Mouse (Mus musculus) liver, embryonic 12.5 days (tissue): ENCODE results near the gene Thoc6. TPM values are rescaled to one million over a fixed set of nuclear protein-coding genes. Genes with fewer than 3 reads are reported as not detected.

ENCODE experiments used
- ATAC-seq: fragments of 200-750 bp; cut with Nextera tagmentation; 2 replicates; pipeline ENCODE4 v1.8.0; 2017; ENCODE audit warnings: moderate number of reproducible peaks, mild to moderate bottlenecking, moderate library complexity
- H3K27ac ChIP-seq: fragments of 300-500 bp; sonication (generic); 2 replicates; pipeline ENCODE4 v1.5.1; 2016; ENCODE audit warnings: mild to moderate bottlenecking
- H3K27me3 ChIP-seq: fragments of 300-500 bp; sonication (generic); replicated peaks from 2 replicates; pipeline ENCODE4 v1.6.1; 2016; ENCODE audit warnings: mild to moderate bottlenecking, moderate library complexity
- H3K36me3 ChIP-seq: fragments of 300-500 bp; sonication (generic); 2 replicates; pipeline ENCODE4 v1.6.1; 2016; ENCODE audit warnings: mild to moderate bottlenecking, moderate library complexity
- H3K4me1 ChIP-seq: fragments of 300-500 bp; sonication (generic); 2 replicates; pipeline ENCODE4 v1.6.1; 2016
- H3K4me2 ChIP-seq: fragments of 300-500 bp; sonication (generic); 2 replicates; pipeline ENCODE4 v1.6.1; 2016; ENCODE audit warnings: mild to moderate bottlenecking, moderate library complexity
- H3K4me3 ChIP-seq: fragments of 300-500 bp; sonication (generic); 2 replicates; pipeline ENCODE4 v1.5.1; 2016; ENCODE audit warnings: mild to moderate bottlenecking, moderate library complexity
- H3K9ac ChIP-seq: fragments of 300-500 bp; sonication (generic); 2 replicates; pipeline ENCODE4 v1.6.1; 2016; ENCODE audit warnings: mild to moderate bottlenecking, moderate library complexity
- H3K9me3 ChIP-seq: fragments of 300-500 bp; sonication (generic); replicated peaks from 2 replicates; pipeline ENCODE4 v1.6.1; 2016; ENCODE audit warnings: mild to moderate bottlenecking, moderate library complexity
- WGBS: fragments of 180-500 bp; shearing (Covaris S2); methylation state at CpG from one replicate; pipeline ENCODE4 v1.1.7; 2016; ENCODE audit not compliant: insufficient replicate concordance; 5-methylcytosine and 5-hydroxymethylcytosine counted together
- polyA plus RNA-seq: library from polyadenylated mRNA; unstranded; fragments of >200 nt; fragmentation: Nextera tagmentation; extraction: Ambion mirVana; gene quantifications from 2 replicates; pipeline ENCODE4 v1.2.1, GENCODE M21; 2016

Gene Thoc6
- polyA plus RNA-seq, 1 experiment from 2014 or later = 36.1 TPM

DNA sequence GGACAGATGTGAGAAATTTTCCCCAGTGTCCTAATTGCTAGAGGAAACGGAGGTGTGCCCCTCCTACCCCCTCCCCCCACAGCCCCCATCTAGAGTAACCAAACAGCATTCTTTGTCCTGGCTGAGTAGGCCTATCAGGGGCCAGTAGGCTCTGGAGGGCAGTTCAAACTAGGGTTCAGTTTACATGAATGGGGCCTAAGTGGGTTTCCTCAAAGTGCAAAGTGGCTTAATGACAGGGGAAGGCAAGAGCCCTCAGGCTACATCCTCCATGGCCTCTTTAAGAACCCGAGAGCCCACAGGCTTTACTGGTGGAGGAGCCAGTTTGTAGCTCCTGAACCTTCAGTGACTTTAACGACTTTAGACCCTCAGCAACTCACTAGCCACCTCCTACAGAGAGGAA, 22.1 kb upstream of the Thoc6 start:
- no peak overlapping the region for H3K9ac ChIP-seq
- no peak for ATAC-seq
- WGBS = 14% methylated on average over 3 of the region's 3 CpGs

GRCm38 (mm10) chr17:23694491-23694890, 20.8 kb upstream of the Thoc6 start:
- 50% methylated on average over 1 of the region's 1 CpGs for WGBS
- peaks cover 66% of the 10 kb centered on the region for H3K27me3 ChIP-seq
- H3K9ac ChIP-seq = no peak overlapping the region
- H3K9me3 ChIP-seq = no peaks in the 10 kb centered on the region
- no peak overlapping the region for H3K4me2 ChIP-seq
- no peak overlapping the region for H3K4me3 ChIP-seq
- no peaks in the 10 kb centered on the region for H3K36me3 ChIP-seq
- H3K4me1 ChIP-seq = peaks cover 4% of the 10 kb centered on the region; the same call in 1 of the 2 replicates
- no peak overlapping the region for H3K27ac ChIP-seq
- no peak for ATAC-seq

More for the DNA sequence above, 22.1 kb upstream of the Thoc6 start:
- Histone ChIP-seq H3K4me1 (peaks cover 12% of the 10 kb centered on the region; the same call in 1 of the 2 replicates), H3K4me3 (no peak overlapping the region), H3K9me3 (no peaks in the 10 kb centered on the region), H3K4me2 (no peak overlapping the region), H3K27me3 (peaks cover 80% of the 10 kb centered on the region), H3K36me3 (no peaks in the 10 kb centered on the region), H3K27ac (no peak overlapping the region)

- Histone ChIP-seq H3K36me3 (no peaks in the 10 kb centered on the region), H3K9ac (no peak within 1 kb of the TSS), H3K9me3 (no peaks in the 10 kb centered on the region), H3K4me3 (no peak within 1 kb of the TSS), H3K4me1 (peaks cover 5% of the 10 kb centered on the region; the same call in 1 of the 2 replicates), H3K4me2 (no peak within 1 kb of the TSS), H3K27me3 (peaks cover 67% of the 10 kb centered on the region), H3K27ac (no peak within 1 kb of the TSS)
- no peak for ATAC-seq
- 23% methylated on average over 15 of the region's 15 CpGs for WGBS
Observed at GRCm38 (mm10) chr17:23683856-23684672, 10.4 kb upstream of the Thoc6 start, which contains the start of gene Cldn9. Gene Cldn9, minus strand, starts transcription at chr17:23684026.

DNA sequence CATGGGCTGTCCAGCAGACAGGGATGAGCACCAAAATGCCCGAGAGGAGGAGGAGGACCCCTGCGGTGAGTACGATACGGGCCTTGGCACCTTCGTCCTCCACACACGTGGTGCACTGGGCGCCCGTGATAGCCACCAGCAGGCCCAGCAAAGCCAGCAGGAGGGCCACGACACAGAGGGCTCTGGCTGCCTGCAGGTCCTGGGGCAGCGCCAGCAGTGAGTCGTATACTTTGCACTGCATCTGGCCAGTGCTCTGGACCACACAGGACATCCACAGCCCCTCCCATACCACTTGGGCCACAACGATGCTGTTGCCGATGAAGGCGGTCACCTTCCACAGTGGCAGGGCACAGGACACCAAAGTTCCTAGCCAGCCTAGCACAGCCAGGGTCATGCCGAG, 9.5 kb upstream of the Thoc6 start:
- ATAC-seq = no peak
- Histone ChIP-seq H3K4me1 (peaks cover 5% of the 10 kb centered on the region; the same call in 1 of the 2 replicates), H3K27ac (no peak overlapping the region), H3K9ac (no peak overlapping the region), H3K4me2 (no peak overlapping the region), H3K9me3 (no peaks in the 10 kb centered on the region), H3K4me3 (no peak overlapping the region), H3K27me3 (peaks cover 76% of the 10 kb centered on the region), H3K36me3 (no peaks in the 10 kb centered on the region)
- WGBS = 20% methylated on average over 15 of the region's 15 CpGs

- Histone ChIP-seq H3K4me3 (no peak overlapping the region), H3K9ac (no peak overlapping the region), H3K27ac (no peak overlapping the region), H3K27me3 (peaks cover 83% of the 10 kb centered on the region), H3K4me2 (no peak overlapping the region), H3K9me3 (no peaks in the 10 kb centered on the region), H3K4me1 (peaks cover 8% of the 10 kb centered on the region), H3K36me3 (no peaks in the 10 kb centered on the region)
- no peak for ATAC-seq
- WGBS = 57% methylated on average over 3 of the region's 3 CpGs
Observed at GRCm38 (mm10) chr17:23682530-23682929, 8.8 kb upstream of the Thoc6 start.

- H3K4me3 ChIP-seq = no peak overlapping the region
- no peak overlapping the region for H3K9ac ChIP-seq
- no peak overlapping the region for H3K27ac ChIP-seq
- H3K9me3 ChIP-seq = no peaks in the 10 kb centered on the region
- no peak for ATAC-seq
- H3K4me1 ChIP-seq = peaks cover 12% of the 10 kb centered on the region
- H3K4me2 ChIP-seq = no peak overlapping the region
- WGBS = 46% methylated on average over 4 of the region's 4 CpGs
- H3K27me3 ChIP-seq = peaks cover 87% of the 10 kb centered on the region
- no peaks in the 10 kb centered on the region for H3K36me3 ChIP-seq
Observed at GRCm38 (mm10) chr17:23682092-23682491, 8.4 kb upstream of the Thoc6 start.

DNA sequence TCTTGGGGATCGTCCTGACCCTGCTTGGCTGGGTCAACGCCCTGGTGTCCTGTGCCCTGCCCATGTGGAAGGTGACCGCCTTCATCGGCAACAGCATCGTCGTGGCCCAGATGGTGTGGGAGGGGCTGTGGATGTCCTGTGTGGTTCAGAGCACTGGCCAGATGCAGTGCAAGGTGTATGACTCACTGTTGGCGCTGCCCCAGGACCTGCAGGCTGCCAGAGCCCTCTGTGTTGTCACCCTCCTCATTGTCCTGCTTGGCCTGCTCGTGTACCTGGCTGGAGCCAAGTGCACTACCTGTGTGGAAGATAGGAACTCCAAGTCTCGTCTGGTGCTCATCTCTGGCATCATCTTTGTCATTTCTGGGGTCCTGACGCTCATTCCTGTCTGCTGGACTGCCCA, 7.4 kb upstream of the Thoc6 start:
- Histone ChIP-seq H3K4me3 (no peak overlapping the region), H3K4me2 (no peak overlapping the region), H3K4me1 (peaks cover 22% of the 10 kb centered on the region), H3K36me3 (no peaks in the 10 kb centered on the region), H3K9ac (no peak overlapping the region), H3K9me3 (no peaks in the 10 kb centered on the region), H3K27me3 (peaks cover 97% of the 10 kb centered on the region), H3K27ac (no peak overlapping the region)
- ATAC-seq = no peak
- 45% methylated on average over 10 of the region's 10 CpGs for WGBS

GRCm38 (mm10) chr17:23680336-23680735, 6.7 kb upstream of the Thoc6 start:
- no peak for ATAC-seq
- H3K9me3 ChIP-seq = no peaks in the 10 kb centered on the region
- WGBS = 40% methylated on average over 9 of the region's 9 CpGs
- no peak overlapping the region for H3K4me3 ChIP-seq
- H3K4me1 ChIP-seq = peaks cover 30% of the 10 kb centered on the region
- peaks cover 100% of the 10 kb centered on the region for H3K27me3 ChIP-seq
- H3K27ac ChIP-seq = no peak overlapping the region
- no peaks in the 10 kb centered on the region for H3K36me3 ChIP-seq
- H3K4me2 ChIP-seq = no peak overlapping the region
- no peak overlapping the region for H3K9ac ChIP-seq

DNA sequence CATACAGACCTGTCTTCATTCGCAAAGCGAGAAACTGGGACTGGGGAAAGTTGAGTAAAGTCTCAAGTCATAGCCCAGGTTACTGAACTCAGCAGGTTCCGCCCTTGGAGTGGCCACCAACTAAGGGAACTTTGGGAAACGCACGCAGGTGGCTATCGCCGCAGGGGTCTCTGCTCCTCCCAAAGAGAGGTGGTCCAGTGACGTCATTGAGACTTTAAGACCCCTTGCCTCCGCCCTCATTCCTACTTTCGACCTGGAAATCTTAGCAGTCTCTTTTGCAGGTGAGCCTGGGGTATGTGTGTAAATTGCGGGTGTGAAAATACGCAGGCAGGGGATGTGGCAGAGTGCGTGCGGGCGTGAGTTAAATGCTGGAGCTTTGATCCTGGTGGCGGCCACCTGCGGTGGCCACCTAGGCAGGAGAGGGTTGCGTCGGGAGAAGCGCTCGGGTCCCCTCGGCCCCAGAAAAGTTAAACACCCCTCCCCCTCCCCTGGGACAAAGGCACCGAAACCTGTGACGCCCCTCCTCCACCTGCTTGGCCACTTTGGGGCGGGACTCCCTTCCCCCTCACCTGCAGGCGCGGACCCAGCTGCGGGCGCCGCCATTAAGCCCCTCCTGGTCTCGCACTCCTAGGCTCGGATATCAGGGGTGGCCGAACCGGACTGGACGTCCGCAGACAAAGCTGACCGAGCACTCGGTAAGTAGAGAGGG, 5.6 kb upstream of the Thoc6 start, which contains the start of gene Cldn6:
Gene Cldn6, plus strand, starts transcription at position 123 of the 709 bp plus-strand sequence.
- no peak for ATAC-seq
- Histone ChIP-seq H3K4me3 (peak within 1 kb of the TSS; percentile 16; the same call in 1 of the 2 replicates), H3K9me3 (no peaks in the 10 kb centered on the region), H3K4me2 (peak within 1 kb of the TSS; percentile 48), H3K36me3 (no peaks in the 10 kb centered on the region), H3K27me3 (peaks cover 97% of the 10 kb centered on the region), H3K9ac (no peak within 1 kb of the TSS), H3K27ac (no peak within 1 kb of the TSS), H3K4me1 (peaks cover 40% of the 10 kb centered on the region)
- WGBS = 5% methylated on average over 38 of the region's 38 CpGs

DNA sequence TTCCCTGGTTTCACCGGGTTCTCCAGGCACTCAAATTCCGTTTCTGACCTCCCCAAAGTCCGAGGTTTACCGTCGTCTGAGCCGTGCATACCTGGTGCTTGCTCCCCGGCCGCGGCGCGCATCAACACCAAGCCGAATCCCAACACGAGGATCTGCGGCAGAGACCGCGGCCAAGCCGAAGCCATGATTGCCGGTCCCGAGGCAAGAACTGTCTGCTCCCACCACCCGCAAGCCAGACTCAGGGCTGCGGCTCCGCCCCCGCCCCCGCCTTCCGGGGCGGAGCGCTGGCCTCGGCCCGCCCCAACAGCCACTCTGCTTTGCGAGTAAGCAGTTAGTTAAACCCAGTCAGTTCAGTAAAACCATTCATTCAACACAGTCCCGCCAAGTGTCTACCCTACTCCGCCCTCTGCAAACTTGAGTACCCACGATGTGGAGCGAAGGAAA, 3.6 kb upstream of the Thoc6 start, which contains the start of gene Tnfrsf12a:
Gene Tnfrsf12a, minus strand, starts transcription at position 233 of the 444 bp plus-strand sequence.
- no peak within 1 kb of the TSS for H3K27ac ChIP-seq
- peaks cover 77% of the 10 kb centered on the region for H3K27me3 ChIP-seq
- no peaks in the 10 kb centered on the region for H3K36me3 ChIP-seq
- H3K9ac ChIP-seq = peak within 1 kb of the TSS; percentile 69
- H3K4me2 ChIP-seq = peak within 1 kb of the TSS; percentile 93
- H3K4me3 ChIP-seq = peak within 1 kb of the TSS; percentile 63
- peak; percentile 23; the same call in 1 of the 2 replicates for ATAC-seq
- peaks cover 55% of the 10 kb centered on the region for H3K4me1 ChIP-seq
- under 1% methylated on average over 34 of the region's 34 CpGs for WGBS
- H3K9me3 ChIP-seq = no peaks in the 10 kb centered on the region

GRCm38 (mm10) chr17:23676473-23677031, 2.9 kb upstream of the Thoc6 start:
- Histone ChIP-seq H3K36me3 (no peaks in the 10 kb centered on the region), H3K9ac (peak overlapping the region; percentile 69), H3K27ac (no peak overlapping the region), H3K9me3 (no peaks in the 10 kb centered on the region), H3K4me1 (peaks cover 62% of the 10 kb centered on the region), H3K4me3 (peak overlapping the region; percentile 63), H3K27me3 (peaks cover 70% of the 10 kb centered on the region), H3K4me2 (peak overlapping the region; percentile 93)
- ATAC-seq = no peak
- 0% methylated on average over 36 of the region's 37 CpGs for WGBS
